Mouse (Mus musculus) liver, embryonic 14.5 days (tissue): Measurements from ENCODE around the gene Gm17660.

ENCODE experiments used
- CTCF ChIP-seq: IDR thresholded peaks from 2 replicates; pipeline ENCODE4 v1.5.1; 2016; ENCODE audit warnings: antibody characterized with exemption, low read depth, control low read depth
- EP300 ChIP-seq: IDR thresholded peaks from 2 replicates; pipeline ENCODE4 v1.6.1; 2016; ENCODE audit warnings: antibody characterized with exemption, low read depth

- no peak for TF ChIP-seq CTCF
- no peak for TF ChIP-seq EP300
Observed at GRCm38 (mm10) chr5:104104111-104104510, 26.7 kb upstream of the Gm17660 start.
